Mouse (Mus musculus): ENCODE data around the gene Mat2a. TPM values are rescaled to one million over a fixed set of nuclear protein-coding genes. Genes with fewer than 3 reads are reported as not detected.

Gene Mat2a
- polyA plus RNA-seq (2014; fragmentation: Nextera tagmentation; extraction: Ambion mirVana), result 449 TPM in 2 replicates

- Histone ChIP-seq H3K36me3 (ENCODE audit: control insufficient read depth, insufficient read depth, low read length) (peaks cover 5% of the 10 kb centered on the region), H3K4me2 (ENCODE audit: low read depth) (peak within 1 kb of the TSS; percentile 87), H3K27me3 (ENCODE audit: control insufficient read depth, insufficient read depth, low read length) (no peaks in the 10 kb centered on the region), H3K4me1 (ENCODE audit: control insufficient read depth, insufficient read depth, low read length) (peaks cover 14% of the 10 kb centered on the region), H3K27ac (ENCODE audit: low read depth, low read length) (peak within 1 kb of the TSS; percentile 95), H3K9me3 (ENCODE audit: control insufficient read depth, low read length) (no peaks in the 10 kb centered on the region), H3K9ac (ENCODE audit: low read length) (peak within 1 kb of the TSS; percentile 97), H3K4me3 (ENCODE audit: low read depth, low read length) (peak within 1 kb of the TSS; percentile 91)
- WGBS, result under 1% methylated on average over 73 of the region's 77 CpGs
- ATAC-seq (ENCODE audit: insufficient read depth, low FRiP score, low TSS enrichment) (peak; percentile 87), DNase-seq (ENCODE audit: low spot score) (peak; percentile 95)
Observed at GRCm38 (mm10) chr6:72439355-72440185, at the start of gene Mat2a. TSS of gene Mat2a (minus strand) at chr6:72439558.

- ATAC-seq (ENCODE audit: insufficient read depth, low FRiP score, low TSS enrichment) (no peak), DNase-seq (ENCODE audit: low spot score) (no peak)
- Histone ChIP-seq H3K9ac (ENCODE audit: low read length) (no peak overlapping the region), H3K4me2 (ENCODE audit: low read depth) (no peak overlapping the region), H3K4me3 (ENCODE audit: low read depth, low read length) (no peak overlapping the region), H3K9me3 (ENCODE audit: control insufficient read depth, low read length) (no peaks in the 10 kb centered on the region), H3K27ac (ENCODE audit: low read depth, low read length) (no peak overlapping the region), H3K36me3 (ENCODE audit: control insufficient read depth, insufficient read depth, low read length) (no peaks in the 10 kb centered on the region), H3K27me3 (ENCODE audit: control insufficient read depth, insufficient read depth, low read length) (no peaks in the 10 kb centered on the region), H3K4me1 (ENCODE audit: control insufficient read depth, insufficient read depth, low read length) (no peaks in the 10 kb centered on the region)
- WGBS, result 63% methylated on average over 3 of the region's 3 CpGs
Observed at GRCm38 (mm10) chr6:72488850-72489249, 49.5 kb upstream of the Mat2a start.

GRCm38 (mm10) chr6:72487282-72487681 lies 47.9 kb upstream of the Mat2a start:
- ATAC-seq (ENCODE audit: insufficient read depth, low FRiP score, low TSS enrichment), result no peak
- H3K4me1 ChIP-seq (ENCODE audit: control insufficient read depth, insufficient read depth, low read length), result no peaks in the 10 kb centered on the region
- 75% methylated on average over 3 of the region's 3 CpGs for WGBS

GRCm38 (mm10) chr6:72486307-72486706 lies 46.9 kb upstream of the Mat2a start:
- no peaks in the 10 kb centered on the region for H3K27me3 ChIP-seq (ENCODE audit: control insufficient read depth, insufficient read depth, low read length)
- no peak for ATAC-seq (ENCODE audit: insufficient read depth, low FRiP score, low TSS enrichment)
- no peaks in the 10 kb centered on the region for H3K36me3 ChIP-seq (ENCODE audit: control insufficient read depth, insufficient read depth, low read length)
- H3K4me1 ChIP-seq (ENCODE audit: control insufficient read depth, insufficient read depth, low read length), result no peaks in the 10 kb centered on the region
- 88% methylated on average over 6 of the region's 6 CpGs for WGBS
- H3K4me2 ChIP-seq (ENCODE audit: low read depth), result no peak overlapping the region
- no peak overlapping the region for H3K4me3 ChIP-seq (ENCODE audit: low read depth, low read length)
- DNase-seq (ENCODE audit: low spot score), result no peak
- no peak overlapping the region for H3K9ac ChIP-seq (ENCODE audit: low read length)
- H3K9me3 ChIP-seq (ENCODE audit: control insufficient read depth, low read length), result no peaks in the 10 kb centered on the region
- H3K27ac ChIP-seq (ENCODE audit: low read depth, low read length), result no peak overlapping the region

More at GRCm38 (mm10) chr6:72487282-72487681, 47.9 kb upstream of the Mat2a start:
- H3K27ac ChIP-seq (ENCODE audit: low read depth, low read length), result no peak overlapping the region
- no peaks in the 10 kb centered on the region for H3K27me3 ChIP-seq (ENCODE audit: control insufficient read depth, insufficient read depth, low read length)
- no peaks in the 10 kb centered on the region for H3K9me3 ChIP-seq (ENCODE audit: control insufficient read depth, low read length)
- no peak for DNase-seq (ENCODE audit: low spot score)
- H3K4me2 ChIP-seq (ENCODE audit: low read depth), result no peak overlapping the region
- H3K36me3 ChIP-seq (ENCODE audit: control insufficient read depth, insufficient read depth, low read length), result no peaks in the 10 kb centered on the region
- H3K4me3 ChIP-seq (ENCODE audit: low read depth, low read length), result no peak overlapping the region
- H3K9ac ChIP-seq (ENCODE audit: low read length), result no peak overlapping the region

- no peak for DNase-seq (ENCODE audit: low spot score)
- ATAC-seq (ENCODE audit: insufficient read depth, low FRiP score, low TSS enrichment), result no peak
- H3K27me3 ChIP-seq (ENCODE audit: control insufficient read depth, insufficient read depth, low read length), result no peaks in the 10 kb centered on the region
- H3K36me3 ChIP-seq (ENCODE audit: control insufficient read depth, insufficient read depth, low read length), result no peaks in the 10 kb centered on the region
- H3K4me2 ChIP-seq (ENCODE audit: low read depth), result no peak overlapping the region
- no peaks in the 10 kb centered on the region for H3K4me1 ChIP-seq (ENCODE audit: control insufficient read depth, insufficient read depth, low read length)
- no peak overlapping the region for H3K4me3 ChIP-seq (ENCODE audit: low read depth, low read length)
- H3K27ac ChIP-seq (ENCODE audit: low read depth, low read length), result no peak overlapping the region
- H3K9ac ChIP-seq (ENCODE audit: low read length), result no peak overlapping the region
- WGBS, result 88% methylated on average over 4 of the region's 4 CpGs
- no peaks in the 10 kb centered on the region for H3K9me3 ChIP-seq (ENCODE audit: control insufficient read depth, low read length)
Observed at GRCm38 (mm10) chr6:72484887-72485286, 45.5 kb upstream of the Mat2a start.

GRCm38 (mm10) chr6:72482156-72482555 lies 42.8 kb upstream of the Mat2a start:
- no peak for ATAC-seq (ENCODE audit: insufficient read depth, low FRiP score, low TSS enrichment)

GRCm38 (mm10) chr6:72480422-72480702 lies 41.0 kb upstream of the Mat2a start:
- no peak for ATAC-seq (ENCODE audit: insufficient read depth, low FRiP score, low TSS enrichment)
- Histone ChIP-seq H3K27ac (ENCODE audit: low read depth, low read length) (no peak overlapping the region), H3K36me3 (ENCODE audit: control insufficient read depth, insufficient read depth, low read length) (no peaks in the 10 kb centered on the region), H3K4me3 (ENCODE audit: low read depth, low read length) (no peak overlapping the region), H3K4me2 (ENCODE audit: low read depth) (no peak overlapping the region), H3K4me1 (ENCODE audit: control insufficient read depth, insufficient read depth, low read length) (no peaks in the 10 kb centered on the region), H3K9ac (ENCODE audit: low read length) (no peak overlapping the region), H3K9me3 (ENCODE audit: control insufficient read depth, low read length) (no peaks in the 10 kb centered on the region), H3K27me3 (ENCODE audit: control insufficient read depth, insufficient read depth, low read length) (no peaks in the 10 kb centered on the region)
- 83% methylated on average over 2 of the region's 2 CpGs for WGBS
- DNase-seq (ENCODE audit: low spot score), result no peak

More at GRCm38 (mm10) chr6:72482156-72482555, 42.8 kb upstream of the Mat2a start:
- H3K4me1 ChIP-seq (ENCODE audit: control insufficient read depth, insufficient read depth, low read length), result no peaks in the 10 kb centered on the region
- H3K4me2 ChIP-seq (ENCODE audit: low read depth), result no peak overlapping the region
- H3K27me3 ChIP-seq (ENCODE audit: control insufficient read depth, insufficient read depth, low read length), result no peaks in the 10 kb centered on the region
- H3K36me3 ChIP-seq (ENCODE audit: control insufficient read depth, insufficient read depth, low read length), result no peaks in the 10 kb centered on the region
- no peak overlapping the region for H3K27ac ChIP-seq (ENCODE audit: low read depth, low read length)
- no peak overlapping the region for H3K4me3 ChIP-seq (ENCODE audit: low read depth, low read length)
- WGBS, result 67% methylated on average over 2 of the region's 2 CpGs
- no peak overlapping the region for H3K9ac ChIP-seq (ENCODE audit: low read length)
- no peaks in the 10 kb centered on the region for H3K9me3 ChIP-seq (ENCODE audit: control insufficient read depth, low read length)
- no peak for DNase-seq (ENCODE audit: low spot score)

GRCm38 (mm10) chr6:72479645-72480421 lies 40.5 kb upstream of the Mat2a start:
- WGBS, result 89% methylated on average over 12 of the region's 12 CpGs
- no peak overlapping the region for H3K4me3 ChIP-seq (ENCODE audit: low read depth, low read length)
- DNase-seq (ENCODE audit: low spot score) (no peak), ATAC-seq (ENCODE audit: insufficient read depth, low FRiP score, low TSS enrichment) (no peak)
- no peaks in the 10 kb centered on the region for H3K36me3 ChIP-seq (ENCODE audit: control insufficient read depth, insufficient read depth, low read length)
- H3K9me3 ChIP-seq (ENCODE audit: control insufficient read depth, low read length), result no peaks in the 10 kb centered on the region
- H3K9ac ChIP-seq (ENCODE audit: low read length), result no peak overlapping the region
- H3K27me3 ChIP-seq (ENCODE audit: control insufficient read depth, insufficient read depth, low read length), result no peaks in the 10 kb centered on the region
- no peak overlapping the region for H3K27ac ChIP-seq (ENCODE audit: low read depth, low read length)
- H3K4me1 ChIP-seq (ENCODE audit: control insufficient read depth, insufficient read depth, low read length), result no peaks in the 10 kb centered on the region
- H3K4me2 ChIP-seq (ENCODE audit: low read depth), result no peak overlapping the region

Data from neural tube, embryonic 11.5 days (tissue).